Mouse (Mus musculus) embryonic fibroblast, embryonic 13.5 days (primary cell): Measurements from ENCODE around the gene Arap2.

Experiments
- CTCF ChIP-seq: IDR thresholded peaks from 2 replicates; pipeline ENCODE4 v1.5.1; 2011; ENCODE audit warnings: mild to moderate bottlenecking, control low read depth, low read length, moderate library complexity, borderline replicate concordance; ENCODE audit not compliant: insufficient read depth
- POLR2A ChIP-seq: IDR thresholded peaks from 2 replicates; pipeline ENCODE4 v1.6.1; 2011; ENCODE audit warnings: low read depth, mild to moderate bottlenecking, control low read depth, low read length, moderate library complexity

DNA sequence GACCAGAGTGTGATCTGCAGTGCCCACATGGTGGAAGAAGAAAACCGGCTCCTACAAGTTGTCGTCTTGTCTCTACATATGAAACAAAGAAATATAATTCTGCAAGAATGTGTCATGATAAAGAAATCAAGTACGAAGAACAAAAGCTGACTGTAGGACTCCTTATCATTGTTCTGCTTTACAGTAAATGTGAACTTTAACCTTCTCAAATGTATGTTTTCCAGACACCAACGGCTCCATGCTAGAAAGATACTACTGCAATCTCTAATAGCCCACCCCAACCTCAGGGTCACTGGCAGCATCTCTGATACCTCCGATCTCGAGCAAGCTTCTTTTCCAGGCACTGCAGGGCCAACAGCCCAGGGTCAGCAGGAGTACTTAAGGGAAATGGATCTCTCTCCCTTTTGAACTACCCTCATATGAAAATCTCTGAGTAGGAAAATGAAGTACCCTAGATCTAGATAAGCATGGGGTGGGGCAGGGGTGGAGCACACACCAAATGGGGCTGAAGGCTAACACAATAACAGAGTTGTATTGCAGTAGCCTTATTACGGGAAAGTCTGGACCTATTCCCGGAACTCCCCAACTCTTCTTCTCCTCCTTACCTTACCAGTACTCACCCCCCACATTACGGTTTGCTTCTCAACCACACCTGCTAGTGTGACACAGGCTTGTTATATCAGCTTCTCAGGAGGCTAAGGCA, 22.6 kb downstream of the Arap2 start:
- TF ChIP-seq POLR2A: no peak
- no peak for TF ChIP-seq CTCF
